Mouse (Mus musculus) olfactory bulb, adult 2 months (tissue): ENCODE measurements around the gene Pdgfb.

Experiments used
- CTCF ChIP-seq: fragments of 200-500 bp; IDR thresholded peaks from 2 replicates; pipeline ENCODE4 v1.5.1; 2012; ENCODE audit warnings: low read depth, mild to moderate bottlenecking, low read length, moderate library complexity; ENCODE audit not compliant: insufficient read depth
- POLR2A ChIP-seq: fragments of 200-500 bp; IDR thresholded peaks from 2 replicates; pipeline ENCODE4 v1.6.1; 2012; ENCODE audit warnings: mild to moderate bottlenecking, low read depth, low read length, moderate library complexity; ENCODE audit not compliant: insufficient read depth

DNA sequence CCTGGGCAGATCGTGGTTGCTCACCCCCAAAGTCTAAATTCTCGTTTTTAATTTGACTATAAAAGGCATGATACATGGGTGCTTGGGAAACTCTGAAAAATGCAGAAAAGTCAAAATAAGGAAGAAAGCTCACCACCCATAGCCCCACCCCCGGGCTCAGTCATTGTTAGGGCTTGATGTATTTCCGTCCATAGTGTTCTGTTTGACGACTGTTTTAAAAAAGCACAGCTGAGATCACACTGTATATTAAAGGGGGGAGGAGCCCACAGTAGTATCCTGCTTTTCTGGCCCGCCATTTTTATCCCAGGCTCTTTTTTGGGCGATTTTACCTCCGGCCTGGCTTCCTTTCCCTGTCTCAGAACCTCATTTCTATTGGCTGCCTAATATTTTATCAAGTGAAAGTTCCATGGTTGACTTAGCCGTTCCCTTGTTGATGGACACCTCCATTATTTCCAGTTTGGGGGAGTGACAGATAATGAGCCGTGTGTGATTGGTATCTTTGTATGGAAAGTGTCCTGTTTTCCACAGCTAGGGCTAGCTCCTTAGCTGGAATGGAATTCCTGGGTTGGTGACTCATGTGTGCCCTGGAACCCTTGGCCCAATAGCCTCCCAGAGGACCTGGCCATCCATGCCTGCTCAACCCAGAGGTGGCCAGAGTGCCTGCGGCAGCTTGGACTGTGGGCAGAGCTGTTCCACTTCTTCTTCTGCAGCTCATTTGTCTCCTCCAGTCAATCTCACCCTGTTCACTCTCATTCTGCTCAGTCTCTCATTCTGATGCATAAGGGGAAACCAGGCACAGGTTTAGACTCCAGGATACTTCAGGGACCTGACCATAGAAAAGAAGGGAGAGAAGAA is 22.7 kb upstream of the Pdgfb start:
- no peak for TF ChIP-seq CTCF
- no peak for TF ChIP-seq POLR2A
